Mouse (Mus musculus) naive thymus-derived CD4-positive, alpha-beta T cell, adult 2 months (primary cell): Measurements from ENCODE around the gene Mef2c.

ENCODE experiments used
- DNase-seq: peaks from one replicate; pipeline ENCODE4 v3.0.0-alpha.2; 2011; ENCODE audit warnings: low read depth

The Mef2c gene

DNA sequence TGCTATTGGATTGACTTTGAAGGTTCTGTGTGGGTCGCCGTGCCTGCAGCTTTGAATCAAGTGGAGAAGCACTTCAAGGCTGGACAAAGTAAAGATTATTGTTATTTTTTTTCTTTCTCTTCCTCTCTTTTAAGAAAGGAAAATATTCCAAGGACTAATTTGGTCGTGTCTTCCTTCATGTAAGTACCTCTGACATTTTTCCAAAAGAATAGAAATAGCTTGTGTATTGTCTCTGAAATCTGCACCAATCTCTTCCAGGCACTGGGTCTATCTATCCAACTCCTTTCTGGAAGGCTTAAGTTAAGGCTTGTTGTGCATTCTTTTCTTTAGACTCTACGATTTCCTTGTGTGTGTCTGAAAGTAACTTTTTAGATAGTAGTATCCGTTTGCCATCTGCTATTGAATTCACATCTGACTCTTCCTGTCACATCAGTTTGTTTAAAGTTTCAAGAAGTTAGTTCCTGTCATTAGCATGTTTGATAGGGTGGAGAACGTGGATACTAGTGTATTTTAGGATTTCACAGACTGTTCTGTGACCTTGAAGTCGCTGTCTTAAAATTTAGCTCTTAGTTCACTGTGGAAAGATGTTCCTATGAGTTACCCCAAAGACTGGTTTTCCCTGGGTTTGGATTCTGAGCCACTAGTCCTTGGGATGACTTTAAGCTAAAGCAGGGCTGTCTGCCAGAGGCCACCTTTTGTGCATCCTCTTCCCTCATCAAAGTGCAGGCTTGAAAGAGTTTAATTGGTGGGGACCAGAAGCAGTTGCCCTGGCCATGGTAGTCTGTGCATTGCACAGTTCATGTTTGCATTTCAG lies 21.3 kb downstream of the Mef2c start:
- DNase-seq, result no peak

- DNase-seq, result no peak
Measured at GRCm38 (mm10) chr13:83525716-83526005, 21.8 kb downstream of the Mef2c start.

GRCm38 (mm10) chr13:83526066-83526465 lies 22.2 kb downstream of the Mef2c start:
- no peak for DNase-seq

DNA sequence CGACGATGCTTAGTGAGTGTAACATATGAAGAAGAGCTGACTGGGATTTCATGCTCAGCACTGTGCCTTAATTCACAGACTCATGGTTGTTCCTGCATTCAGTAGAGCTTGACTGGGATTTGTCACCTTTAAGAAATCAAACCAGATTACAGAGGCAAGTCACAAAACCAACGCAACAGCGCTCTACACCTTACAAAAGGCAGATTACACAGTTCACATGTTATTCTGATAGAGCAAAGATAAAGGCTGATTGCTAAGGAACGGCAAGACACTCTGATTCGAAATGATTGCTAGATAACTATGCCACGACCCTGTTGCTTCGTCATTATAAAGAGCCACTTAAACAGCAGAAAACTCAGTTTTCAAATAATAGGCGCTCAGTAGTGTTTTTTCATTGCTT lies 24.1 kb downstream of the Mef2c start:
- DNase-seq, result no peak

GRCm38 (mm10) chr13:83529729-83530314 lies 26.0 kb downstream of the Mef2c start:
- no peak for DNase-seq

DNA sequence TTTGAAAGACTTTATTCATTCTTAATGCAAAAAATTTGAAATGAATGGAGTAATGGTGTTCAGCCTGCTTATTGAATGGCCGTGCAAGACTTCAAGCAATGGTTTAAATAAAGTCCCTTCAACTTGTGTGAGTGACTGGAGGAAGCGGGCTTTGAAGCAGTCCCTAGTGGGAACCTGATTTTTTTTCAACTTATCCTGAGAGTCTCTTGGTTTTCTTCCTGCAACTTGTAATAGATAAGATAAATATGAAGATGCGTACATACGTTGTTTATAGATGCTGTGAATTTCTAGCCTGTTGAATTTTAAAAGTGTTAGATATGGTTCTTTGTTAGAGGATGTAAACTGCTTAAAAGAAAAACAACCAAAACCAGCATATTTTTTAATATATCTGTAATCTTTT lies 27.1 kb downstream of the Mef2c start:
- no peak for DNase-seq

DNA sequence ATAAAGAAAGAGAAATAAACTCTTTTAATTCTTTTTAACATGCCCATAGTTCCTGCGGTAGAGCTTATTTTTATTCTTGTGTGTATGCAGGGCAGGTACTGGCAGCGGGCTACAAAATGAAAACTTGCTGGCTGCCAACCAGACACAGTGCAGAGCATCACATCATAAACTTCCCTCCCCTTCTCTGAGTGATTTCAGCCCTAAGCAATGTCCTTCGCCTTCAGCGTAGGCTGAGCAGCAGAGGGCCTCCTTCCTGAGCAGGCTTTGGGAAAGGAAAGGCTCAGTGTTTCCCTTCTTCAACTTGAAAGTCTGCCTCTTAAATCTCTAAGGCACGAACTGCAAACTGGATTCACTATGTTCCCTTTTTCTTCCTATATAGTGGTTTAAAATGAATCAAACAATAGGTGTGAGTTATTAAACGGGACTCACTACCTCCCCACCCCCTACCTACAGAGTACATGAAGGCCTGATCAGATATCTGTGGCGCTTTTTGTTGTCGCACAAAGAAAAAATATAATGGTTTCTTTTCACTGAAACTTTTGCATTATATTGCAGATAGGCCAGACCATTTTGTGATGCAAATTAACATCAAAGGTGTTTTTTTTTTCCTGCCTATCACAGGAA lies 28.2 kb downstream of the Mef2c start:
- DNase-seq, result no peak

GRCm38 (mm10) chr13:83536361-83536760 lies 32.5 kb downstream of the Mef2c start:
- DNase-seq, result no peak

GRCm38 (mm10) chr13:83537163-83537562 lies 33.3 kb downstream of the Mef2c start:
- no peak for DNase-seq

DNA sequence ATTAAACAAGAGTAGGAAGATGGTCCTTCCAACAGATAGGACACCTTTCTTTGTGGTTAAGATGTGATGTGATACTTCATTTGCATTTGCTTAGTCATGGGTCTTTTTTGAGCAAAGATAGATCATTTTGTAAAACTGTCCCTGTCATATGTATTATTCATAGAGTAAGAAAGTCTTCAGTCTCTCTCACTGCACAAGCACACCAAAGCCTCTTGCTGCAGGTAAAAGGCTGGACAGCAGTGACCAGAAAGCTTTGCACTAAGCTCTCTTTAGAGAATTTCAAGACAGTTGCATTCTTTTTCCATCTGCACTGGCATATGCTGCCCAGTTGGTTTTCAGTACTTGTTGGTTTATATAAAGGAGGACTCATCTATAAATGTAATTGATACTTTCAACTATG lies 36.1 kb downstream of the Mef2c start:
- no peak for DNase-seq

DNA sequence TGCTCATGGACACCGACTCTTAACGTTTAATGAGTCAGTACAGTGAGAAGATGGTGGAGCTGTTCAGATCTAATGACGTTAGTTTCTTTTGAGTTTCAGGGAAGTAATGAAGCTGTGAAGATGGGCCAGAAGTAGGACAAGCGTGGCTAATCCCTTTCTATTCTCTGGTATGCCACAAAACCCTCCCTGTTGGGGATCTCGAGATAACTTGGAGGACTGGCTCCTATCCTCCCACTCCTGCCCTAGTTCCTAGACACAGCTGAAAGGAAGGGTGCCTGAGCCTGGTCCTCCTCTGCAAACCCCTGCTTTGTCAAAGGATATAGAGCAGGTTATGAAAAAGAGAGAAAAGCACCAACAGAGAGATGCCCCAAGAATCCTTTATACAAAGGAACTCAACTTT lies 38.8 kb downstream of the Mef2c start:
- DNase-seq, result no peak

DNA sequence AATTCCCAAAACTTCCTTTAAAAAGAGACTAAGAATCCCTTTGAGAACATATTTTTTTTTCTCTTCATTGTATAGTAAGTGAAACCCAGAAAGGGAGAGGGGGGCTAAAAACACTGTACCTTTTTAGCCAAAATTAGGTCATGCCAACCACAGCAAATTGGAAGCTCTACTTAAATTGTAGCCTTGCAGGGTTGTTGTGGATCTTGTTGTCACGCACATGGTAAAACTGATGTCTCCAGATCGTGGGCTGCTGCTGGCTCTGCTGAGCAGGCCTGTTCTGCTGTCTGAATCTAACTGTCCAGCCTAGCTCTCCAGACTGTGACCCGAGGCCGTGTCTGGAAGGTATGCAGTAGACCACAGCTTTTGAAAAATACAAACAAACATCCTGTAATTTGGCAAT lies 40.9 kb downstream of the Mef2c start:
- DNase-seq, result no peak

DNA sequence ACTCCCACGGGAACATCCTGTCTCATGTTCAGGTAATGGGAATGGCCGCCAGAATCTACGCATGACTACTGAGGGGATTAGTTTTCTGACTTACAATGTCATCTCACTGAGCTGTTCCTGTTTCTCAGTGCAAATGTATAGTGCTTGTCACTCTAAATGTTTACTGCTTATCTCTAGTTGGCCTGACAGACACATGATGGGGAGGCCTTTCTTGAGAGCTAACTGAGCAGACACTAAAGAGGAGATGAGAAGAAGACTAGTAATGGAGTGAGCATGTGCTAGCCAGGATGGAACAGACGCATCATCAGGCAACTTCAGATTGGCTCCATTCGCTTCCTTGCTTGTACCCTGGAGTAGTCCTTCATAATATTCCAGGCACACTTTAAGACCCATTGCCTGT lies 43.0 kb downstream of the Mef2c start:
- no peak for DNase-seq

DNA sequence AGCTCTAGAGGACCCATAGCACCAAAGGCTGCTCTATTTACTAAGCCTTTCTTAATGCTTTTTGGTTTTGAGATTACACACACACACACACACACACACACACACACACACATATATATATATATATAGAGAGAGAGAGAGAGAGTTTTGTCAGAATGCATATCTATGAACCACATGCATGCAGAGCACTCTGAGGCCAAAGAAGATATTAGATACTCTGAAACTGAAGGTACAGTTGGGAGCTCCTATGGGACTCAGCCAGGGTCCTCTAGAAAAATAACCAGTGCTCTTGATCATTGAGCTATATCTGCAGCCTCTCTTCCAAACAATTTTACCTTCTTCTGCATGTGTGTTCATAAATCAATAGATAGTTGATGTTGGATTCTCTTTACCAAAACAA lies 47.4 kb downstream of the Mef2c start:
- DNase-seq, result no peak

DNA sequence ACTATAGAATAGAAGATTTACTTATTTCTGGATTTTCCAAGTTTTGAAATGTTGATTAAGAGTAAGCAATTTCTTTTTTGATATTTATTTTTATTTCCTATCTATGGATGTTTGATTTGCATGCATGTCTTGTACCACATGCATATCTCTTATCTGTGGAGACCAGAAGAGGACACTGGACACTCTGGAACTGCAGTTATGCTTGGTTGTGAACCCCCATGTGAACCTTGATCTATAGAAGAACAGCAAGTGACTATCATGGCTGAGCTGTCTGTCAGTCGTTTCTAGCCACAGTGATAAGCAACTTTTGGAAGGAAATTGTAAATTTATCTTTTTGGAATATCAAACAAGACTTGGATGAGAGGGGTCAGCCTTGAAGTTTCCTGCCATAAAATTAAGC lies 48.2 kb downstream of the Mef2c start:
- DNase-seq, result no peak

DNA sequence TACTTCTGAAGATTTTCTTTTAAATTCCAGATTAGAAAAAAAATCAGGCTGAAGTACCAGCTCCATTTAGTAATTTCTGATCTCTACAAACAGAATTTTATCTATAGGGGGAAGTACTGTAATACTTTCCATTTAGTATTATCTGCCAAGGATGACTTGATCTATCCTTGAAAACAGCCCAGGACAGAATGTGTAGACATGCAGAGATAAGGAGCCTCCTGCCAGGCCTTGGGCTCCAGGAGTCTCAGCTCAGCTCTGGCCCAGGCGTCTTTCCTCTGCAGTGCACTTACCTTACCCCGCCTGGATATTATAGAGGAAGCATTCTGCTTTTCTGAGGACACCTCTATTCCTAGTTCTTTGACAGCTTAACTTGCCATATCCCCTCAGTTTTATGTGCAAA lies 59.4 kb downstream of the Mef2c start:
- DNase-seq, result no peak

- DNase-seq, result no peak
Measured at GRCm38 (mm10) chr13:83565732-83566131, 61.9 kb downstream of the Mef2c start.

- peak; percentile 75 for DNase-seq
Measured at GRCm38 (mm10) chr13:83566180-83566579, 62.3 kb downstream of the Mef2c start.

GRCm38 (mm10) chr13:83566834-83567534 lies 63.1 kb downstream of the Mef2c start:
- no peak for DNase-seq

DNA sequence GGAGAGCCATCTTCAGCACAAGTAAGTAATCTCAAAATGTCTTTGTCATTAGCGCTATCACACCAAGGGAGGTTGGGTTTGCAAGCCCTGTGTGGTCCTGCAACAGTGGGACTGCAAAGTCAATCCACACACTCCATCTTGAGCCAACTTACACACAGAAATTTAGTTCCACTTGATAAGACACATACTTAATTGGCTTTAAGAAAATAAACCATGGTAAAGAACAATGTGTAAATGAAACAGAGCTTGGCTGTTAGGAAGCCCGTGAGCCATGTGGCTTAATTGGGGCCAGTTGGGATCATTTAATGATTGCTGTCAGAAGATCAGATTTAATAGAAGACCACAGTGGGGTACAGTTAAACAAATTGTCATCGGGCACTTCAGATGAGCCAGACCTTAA lies 63.8 kb downstream of the Mef2c start:
- DNase-seq, result no peak

- DNase-seq, result no peak
Measured at GRCm38 (mm10) chr13:83568759-83569256, 65.0 kb downstream of the Mef2c start.

GRCm38 (mm10) chr13:83571973-83572447 lies 68.2 kb downstream of the Mef2c start:
- peak; percentile 62 for DNase-seq

- DNase-seq, result no peak
Measured at GRCm38 (mm10) chr13:83572469-83572868, 68.6 kb downstream of the Mef2c start.
